Mouse (Mus musculus) Patski (cell line): Measurements from ENCODE around the gene Cmas. TPM values are rescaled to one million over a fixed set of nuclear protein-coding genes. Genes with fewer than 3 reads are reported as not detected.

ENCODE experiments used
- ATAC-seq: fragments of 100-300 bp; one replicate; pipeline ENCODE4 v1.8.0; 2021
- CTCF ChIA-PET: fragments of 350-600 bp; sonication (Branson Sonifier 250); formaldehyde crosslinking; loops from one replicate; lab custom pipeline; 2022; ENCODE audit warnings: inconsistent platforms; lab: Charles Lee
- POLR2A ChIA-PET: fragments of 350-600 bp; sonication (Branson Sonifier 250); formaldehyde crosslinking; loops from one replicate; lab custom pipeline; 2022; ENCODE audit warnings: antibody characterized with exemption, inconsistent platforms; lab: Charles Lee
- DNase-seq: peaks from one replicate; pipeline ENCODE4 v3.0.0-alpha.2; 2011; ENCODE audit warnings: low read depth, low spot score
- H3K27me3 ChIP-seq: fragments of 371-371 bp; one replicate; pipeline ENCODE4 v1.5.1; 2021
- CTCF ChIP-seq: fragments of 100-300 bp; IDR thresholded peaks from one replicate; pipeline ENCODE4 v1.5.1; 2021
- in situ Hi-C: fragments of 300-500 bp; cut with MboI; formaldehyde crosslinking; loops from 3 replicates; pipeline ENCODE4 v1.11.1; 2018; ENCODE audit warnings: low pct_unique_long_range_greater_than_20kb, mixed read lengths
- polyA plus RNA-seq: library from polyadenylated mRNA; unstranded; gene quantifications from one replicate; pipeline ENCODE4 v1.2.3, GENCODE M21; 2021

The Cmas gene
- 42.5 TPM for polyA plus RNA-seq

DNA sequence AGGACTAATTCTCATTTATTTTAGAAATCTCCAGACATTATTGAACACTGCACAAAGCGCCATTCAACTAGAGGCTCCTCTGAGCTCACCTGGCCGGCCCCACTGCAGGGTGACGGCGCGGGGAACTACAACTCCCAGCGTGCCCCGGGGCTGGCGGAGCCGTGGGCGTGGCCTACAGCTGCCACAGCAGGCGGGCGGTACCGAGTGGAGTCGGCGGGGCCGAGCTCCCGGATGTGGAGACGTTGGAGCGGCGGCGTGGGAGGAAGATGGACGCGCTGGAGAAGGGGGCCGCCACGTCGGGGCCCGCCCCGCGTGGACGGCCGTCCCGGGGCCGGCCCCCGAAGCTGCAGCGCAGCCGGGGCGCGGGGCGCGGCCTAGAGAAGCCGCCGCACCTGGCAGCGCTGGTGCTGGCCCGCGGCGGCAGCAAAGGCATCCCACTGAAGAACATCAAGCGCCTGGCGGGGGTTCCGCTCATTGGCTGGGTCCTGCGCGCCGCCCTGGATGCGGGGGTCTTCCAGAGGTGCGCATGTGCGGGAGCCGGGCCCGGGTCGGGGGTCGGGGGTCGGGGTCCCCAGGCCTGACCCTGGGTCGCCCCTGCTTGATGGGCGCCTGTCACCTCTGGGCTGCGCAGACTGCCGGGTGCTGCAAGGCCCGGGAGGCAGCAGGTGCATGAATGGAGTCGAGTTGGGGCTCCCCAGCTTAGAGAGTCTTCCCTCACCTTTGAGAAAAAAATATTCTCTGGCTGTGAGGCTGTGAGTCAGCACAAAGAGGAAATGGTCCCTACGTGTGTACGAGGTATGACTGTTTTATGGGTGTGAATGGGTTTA, at the start of gene Cmas:
Gene Cmas, plus strand, starts transcription at position 180 of the 827 bp plus-strand sequence.
- no peak for TF ChIP-seq CTCF
- ChIA-PET POLR2A (no interaction called here), CTCF (interaction anchor here (1.0 kb wide), 1 partner anchor 19 kb away, joined by 4 read pairs; no protein-coding TSS in a partner anchor)
- H3K27me3 ChIP-seq: peaks cover 9% of the 10 kb centered on the region
- DNase-seq (no peak), ATAC-seq (peak; percentile 98)
- in situ Hi-C loops: no loop called here

DNA sequence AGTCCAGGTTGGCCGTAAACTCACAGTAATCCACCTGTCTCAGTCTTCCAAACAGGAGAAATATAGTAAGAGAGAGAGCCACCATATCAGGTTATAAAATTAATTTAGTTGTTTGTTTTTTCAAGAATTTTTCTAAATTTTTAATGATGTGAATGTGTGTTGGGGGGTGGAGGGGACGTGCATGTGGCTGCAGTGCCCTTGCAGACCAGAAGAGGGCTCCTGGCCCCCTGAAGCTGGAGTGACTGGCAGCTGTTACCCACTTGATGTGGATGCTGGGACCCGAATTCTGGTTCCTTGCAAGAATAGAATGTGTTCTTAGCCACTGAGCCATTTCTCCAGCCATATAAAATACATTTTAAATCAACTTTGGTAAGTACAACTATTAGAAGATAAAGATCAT, 49.8 kb upstream of the Cmas start:
- ChIA-PET POLR2A (no interaction called here), CTCF (no interaction called here)
- no peak for ATAC-seq
- no peak for TF ChIP-seq CTCF
- peaks cover 9% of the 10 kb centered on the region for H3K27me3 ChIP-seq
- in situ Hi-C loops: no loop called here
- DNase-seq: no peak

DNA sequence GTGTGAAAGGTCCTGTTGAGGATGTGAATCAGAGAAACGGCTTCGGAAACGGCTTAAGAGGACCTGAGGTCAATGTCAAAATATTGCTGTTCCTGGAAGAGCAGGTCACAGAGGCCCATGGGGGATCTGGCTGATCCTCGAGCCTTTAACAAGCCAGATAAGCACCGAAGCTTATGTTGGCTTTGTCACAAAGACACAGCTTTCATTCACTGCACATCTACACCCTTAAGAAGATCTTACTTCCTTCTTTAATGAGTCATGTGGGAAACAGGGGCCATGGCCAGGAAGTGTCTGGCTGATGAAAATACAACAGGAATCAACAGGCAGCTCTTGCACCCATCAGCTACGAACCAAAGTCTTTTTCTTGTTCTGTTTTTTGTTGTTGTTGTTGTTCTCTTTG, 48.1 kb upstream of the Cmas start:
- POLR2A ChIA-PET: no interaction called here
- no peak for TF ChIP-seq CTCF
- H3K27me3 ChIP-seq: peaks cover 7% of the 10 kb centered on the region
- ATAC-seq: no peak
- in situ Hi-C loops: no loop called here
- CTCF ChIA-PET: no interaction called here
- no peak for DNase-seq

DNA sequence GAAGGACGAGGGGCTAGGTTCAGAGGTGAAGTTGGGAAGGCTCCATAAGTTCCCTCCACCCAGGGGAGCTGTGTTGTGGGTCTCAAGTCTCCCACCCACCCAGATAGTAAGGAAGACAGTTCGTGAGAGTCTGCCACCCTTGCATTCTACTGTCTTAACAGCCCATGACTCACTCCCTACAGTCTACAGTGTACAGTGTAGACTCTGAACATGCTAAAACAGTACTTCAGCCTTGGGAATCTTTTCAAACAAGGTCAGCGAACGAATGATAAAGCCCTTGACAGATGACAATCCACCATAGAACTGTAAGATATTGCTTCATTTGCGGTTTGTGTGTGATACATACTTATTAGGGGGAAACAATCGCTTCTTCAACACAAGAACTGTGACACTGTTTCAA, 45.8 kb upstream of the Cmas start:
- H3K27me3 ChIP-seq: peaks cover 3% of the 10 kb centered on the region
- no peak for TF ChIP-seq CTCF
- no peak for DNase-seq
- POLR2A ChIA-PET: no interaction called here
- ATAC-seq: no peak
- CTCF ChIA-PET: no interaction called here
- in situ Hi-C loops: no loop called here

DNA sequence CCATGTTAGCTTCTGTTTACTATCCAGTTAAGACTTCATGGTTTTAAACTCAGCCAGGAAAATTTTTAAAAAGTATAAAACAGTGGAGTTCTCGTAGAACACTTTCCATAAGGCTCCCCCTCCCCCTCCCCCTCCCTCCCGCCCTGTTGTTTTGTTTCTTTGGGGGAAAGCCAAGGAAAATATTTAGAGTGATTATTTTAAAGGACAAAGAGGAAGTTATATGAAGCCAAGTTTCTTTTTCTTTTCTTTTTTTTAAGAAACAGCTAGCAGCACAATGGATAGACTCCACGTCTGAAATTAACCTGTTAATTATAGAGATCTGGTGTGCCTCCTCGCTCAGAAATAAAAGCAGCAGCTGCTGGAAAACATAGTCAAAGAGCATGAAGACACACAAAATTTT, 45.4 kb upstream of the Cmas start:
- no peak for TF ChIP-seq CTCF
- in situ Hi-C loops: no loop called here
- ATAC-seq (no peak), DNase-seq (no peak)
- ChIA-PET POLR2A (no interaction called here), CTCF (no interaction called here)
- peaks cover 3% of the 10 kb centered on the region for H3K27me3 ChIP-seq

DNA sequence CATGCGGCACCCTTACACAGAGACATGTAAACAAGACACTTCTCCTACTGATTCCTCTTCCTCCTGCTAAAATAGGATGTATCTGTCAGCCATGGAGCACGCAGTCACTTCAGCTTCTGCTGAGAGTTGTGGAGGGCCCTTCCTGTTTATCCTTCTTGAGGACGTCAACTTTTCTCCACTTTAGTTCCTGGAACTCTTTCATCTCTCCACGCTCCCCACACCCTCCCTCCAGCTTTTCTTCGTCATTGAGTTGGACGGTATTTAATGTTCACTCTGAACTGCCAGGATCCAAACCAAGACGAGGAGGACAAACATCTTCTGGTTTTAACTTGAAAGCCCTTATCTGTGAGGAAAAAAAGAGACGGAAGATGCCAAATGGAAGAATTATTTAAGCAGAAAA, 41.5 kb upstream of the Cmas start:
- ChIA-PET CTCF (no interaction called here), POLR2A (no interaction called here)
- ATAC-seq (no peak), DNase-seq (no peak)
- peaks cover 3% of the 10 kb centered on the region for H3K27me3 ChIP-seq
- in situ Hi-C loops: no loop called here
- no peak for TF ChIP-seq CTCF

DNA sequence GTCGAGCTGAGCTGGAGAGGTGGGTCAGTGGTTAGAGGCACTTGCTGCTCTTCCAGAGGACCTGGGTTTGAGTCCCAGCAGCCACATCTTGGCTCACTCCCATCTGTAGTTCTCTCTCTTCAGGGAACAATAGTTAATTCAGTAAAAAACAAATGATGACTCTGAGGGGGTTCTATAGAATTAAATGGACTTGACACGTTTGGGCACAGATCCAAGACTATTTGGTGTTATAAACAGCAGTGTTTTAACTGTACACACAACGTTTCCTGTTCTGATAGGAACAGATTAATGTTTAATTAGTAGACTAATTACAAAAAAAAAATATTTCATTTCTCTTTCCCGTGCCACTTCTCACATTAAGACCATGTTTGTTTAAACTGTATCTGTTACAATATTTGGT, 39.3 kb upstream of the Cmas start:
- POLR2A ChIA-PET: interaction anchor here (0.6 kb wide), 1 partner anchor 139 kb away, joined by 3 read pairs; no protein-coding TSS in a partner anchor

DNA sequence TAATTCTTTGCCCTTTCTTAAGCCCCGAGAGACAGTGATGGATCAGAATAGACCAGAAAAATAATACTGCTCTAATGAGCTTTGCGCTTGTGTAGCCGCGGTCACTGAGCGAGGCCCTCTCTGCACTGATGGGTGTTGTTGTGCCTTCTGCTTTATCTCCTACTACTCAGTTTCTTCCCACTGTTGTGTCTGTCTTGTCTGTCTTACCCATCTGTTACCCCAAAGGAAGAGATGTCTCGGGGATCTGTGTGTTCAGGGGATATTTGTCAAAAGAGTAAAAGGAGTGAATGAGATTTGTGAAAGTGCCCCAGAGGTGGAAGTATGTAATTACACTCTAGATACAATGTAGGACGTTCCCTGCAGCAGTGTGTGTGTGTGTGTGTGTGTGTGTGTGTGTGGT, 38.3 kb upstream of the Cmas start:
- ChIA-PET CTCF (interaction anchor here (0.9 kb wide), 1 partner anchor 160 kb away, joined by 3 read pairs; no protein-coding TSS in a partner anchor), POLR2A (no interaction called here)
- DNase-seq (no peak), ATAC-seq (no peak)
- H3K27me3 ChIP-seq: no peaks in the 10 kb centered on the region
- in situ Hi-C loops: no loop called here
- no peak for TF ChIP-seq CTCF

More for the DNA sequence above, 39.3 kb upstream of the Cmas start:
- no peak for TF ChIP-seq CTCF
- CTCF ChIA-PET: no interaction called here
- DNase-seq: no peak
- no peak for ATAC-seq
- peaks cover 3% of the 10 kb centered on the region for H3K27me3 ChIP-seq
- in situ Hi-C loops: no loop called here

DNA sequence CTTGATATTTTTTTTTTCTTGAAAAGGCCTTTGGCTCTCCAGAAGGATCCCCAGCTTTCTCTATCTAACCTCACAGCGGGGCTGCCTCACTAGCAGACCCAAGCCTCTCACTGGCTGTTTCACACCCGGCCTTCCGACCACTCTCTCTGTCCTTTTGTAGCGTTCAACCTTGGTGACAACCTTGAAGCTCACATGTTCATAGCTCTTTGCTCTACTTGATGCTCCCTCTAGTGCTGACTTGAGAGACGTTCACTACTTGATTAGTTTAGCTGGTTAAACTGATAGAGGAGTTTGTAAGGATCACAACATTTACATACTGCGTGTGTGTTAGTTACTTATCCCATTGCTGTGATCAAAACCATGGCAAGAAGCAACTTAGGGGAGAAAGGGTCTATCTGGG, 35.8 kb upstream of the Cmas start:
- POLR2A ChIA-PET: no interaction called here
- in situ Hi-C loops: loop anchor here (10.0 kb wide), 1 partner anchor 166 kb away; no protein-coding TSS in a partner anchor
- no peaks in the 10 kb centered on the region for H3K27me3 ChIP-seq
- no peak for DNase-seq
- no peak for TF ChIP-seq CTCF
- CTCF ChIA-PET: interaction anchor here (1.2 kb wide), 2 partner anchors 11 to 66 kb away, joined by 3 read pairs; no protein-coding TSS in a partner anchor
- no peak for ATAC-seq

DNA sequence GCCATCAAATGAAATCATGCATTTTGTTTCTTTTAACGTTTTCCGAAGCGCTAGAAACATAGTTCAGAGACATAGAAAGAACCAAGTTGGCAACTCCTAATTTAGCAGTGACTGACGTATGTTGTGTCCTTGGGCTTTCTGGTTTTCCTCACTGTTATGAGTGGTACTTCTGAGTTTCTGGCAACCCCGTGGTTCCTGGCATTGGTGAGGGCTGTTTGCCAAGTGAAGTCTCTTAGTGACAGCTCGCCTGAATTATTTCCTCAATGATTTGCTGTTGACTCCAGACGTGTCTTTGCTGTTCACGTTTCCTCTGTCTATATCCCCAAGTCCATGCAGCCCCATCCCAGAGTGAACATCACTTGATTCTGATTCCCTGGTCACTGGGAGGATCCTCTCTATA, 34.8 kb upstream of the Cmas start:
- CTCF ChIA-PET: no interaction called here

DNA sequence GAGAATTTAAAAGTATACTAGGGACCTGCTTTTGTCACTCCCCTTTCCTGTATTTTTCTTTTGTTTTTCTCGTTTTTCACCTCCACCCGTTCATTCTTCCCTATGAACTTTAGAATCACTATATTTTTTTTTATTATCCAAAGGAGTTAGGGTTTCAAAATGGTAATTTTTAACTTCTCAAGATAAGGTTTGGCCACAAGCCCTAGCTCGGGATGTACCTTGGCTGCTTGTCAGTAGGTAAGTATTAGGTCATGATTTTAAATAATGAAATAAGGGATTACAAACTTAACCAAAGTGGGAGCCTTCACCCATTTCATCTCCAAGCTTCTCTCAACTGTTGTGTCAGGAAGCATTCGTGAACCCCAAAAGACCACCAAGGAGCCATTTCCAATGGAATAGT, 30.5 kb upstream of the Cmas start:
- peaks cover 4% of the 10 kb centered on the region for H3K27me3 ChIP-seq
- in situ Hi-C loops: loop anchor here (10.0 to 25.0 kb wide), 2 partner anchors 171 to 689 kb away; no protein-coding TSS in a partner anchor
- no peak for TF ChIP-seq CTCF
- ATAC-seq (no peak), DNase-seq (no peak)
- ChIA-PET CTCF (no interaction called here), POLR2A (no interaction called here)

More for the DNA sequence above, 34.8 kb upstream of the Cmas start:
- ATAC-seq (no peak), DNase-seq (no peak)
- H3K27me3 ChIP-seq: no peaks in the 10 kb centered on the region
- POLR2A ChIA-PET: no interaction called here
- TF ChIP-seq CTCF: no peak
- in situ Hi-C loops: loop anchor here (10.0 kb wide), 1 partner anchor 167 kb away; no protein-coding TSS in a partner anchor
